Mouse (Mus musculus) heart, embryonic 11.5 days (tissue): ENCODE measurements at regions not wholly inside any gene's neighbourhood (a gene's known extent, or its start where the extent isn't known, plus 50 kb on each side); places are given as distances from the start of the nearest gene placed in this dataset. TPM values are rescaled to one million over a fixed set of nuclear protein-coding genes. Genes with fewer than 3 reads are reported as not detected.

Source experiments
- ATAC-seq: fragments of 200-750 bp; cut with Nextera tagmentation; replicated peaks from 2 replicates; pipeline ENCODE4 v1.8.0; 2017; ENCODE audit warnings: moderate library complexity; ENCODE audit not compliant: insufficient number of reproducible peaks, low FRiP score, low TSS enrichment
- H3K27ac ChIP-seq: fragments of 300-500 bp; sonication (generic); 2 replicates; pipeline ENCODE4 v1.5.1; 2014; ENCODE audit warnings: mild to moderate bottlenecking, low read depth, low read length
- H3K27me3 ChIP-seq: fragments of 300-500 bp; sonication (generic); 2 replicates; pipeline ENCODE4 v1.6.1; 2014; ENCODE audit warnings: mild to moderate bottlenecking, low read length, mixed read lengths; ENCODE audit not compliant: control insufficient read depth, insufficient read depth
- H3K36me3 ChIP-seq: fragments of 300-500 bp; sonication (generic); 2 replicates; pipeline ENCODE4 v1.6.1; 2014; ENCODE audit warnings: mild to moderate bottlenecking, low read length, moderate library complexity, mixed read lengths; ENCODE audit not compliant: control insufficient read depth, insufficient read depth
- H3K4me1 ChIP-seq: fragments of 300-500 bp; sonication (generic); 2 replicates; pipeline ENCODE4 v1.6.1; 2014; ENCODE audit warnings: low read length; ENCODE audit not compliant: control insufficient read depth, insufficient read depth
- H3K4me2 ChIP-seq: fragments of 300-500 bp; sonication (generic); 2 replicates; pipeline ENCODE4 v1.6.1; 2014; ENCODE audit warnings: mild to moderate bottlenecking, moderate library complexity
- H3K4me3 ChIP-seq: fragments of 300-500 bp; sonication (generic); 2 replicates; pipeline ENCODE4 v1.5.1; 2014; ENCODE audit warnings: low read depth, low read length
- H3K9ac ChIP-seq: fragments of 300-500 bp; sonication (generic); 2 replicates; pipeline ENCODE4 v1.6.1; 2014; ENCODE audit warnings: mild to moderate bottlenecking, low read depth, low read length, moderate library complexity
- H3K9me3 ChIP-seq: fragments of 300-500 bp; sonication (generic); replicated peaks from 2 replicates; pipeline ENCODE4 v1.6.1; 2016; ENCODE audit warnings: low read length; ENCODE audit not compliant: control insufficient read depth
- WGBS: fragments of 180-500 bp; shearing (Covaris S2); extraction: QIAGEN DNeasy Blood & Tissue Kit; methylation state at CpG from one replicate; pipeline ENCODE4 v1.1.7; 2014; ENCODE audit not compliant: insufficient replicate concordance; 5-methylcytosine and 5-hydroxymethylcytosine counted together
- microRNA-seq: library from miRNA; unstranded; fragments of <30 nt; microRNA quantifications from one replicate; pipeline ENCODE4, GENCODE M21; 2016; ENCODE audit warnings: borderline number of aligned reads

DNA sequence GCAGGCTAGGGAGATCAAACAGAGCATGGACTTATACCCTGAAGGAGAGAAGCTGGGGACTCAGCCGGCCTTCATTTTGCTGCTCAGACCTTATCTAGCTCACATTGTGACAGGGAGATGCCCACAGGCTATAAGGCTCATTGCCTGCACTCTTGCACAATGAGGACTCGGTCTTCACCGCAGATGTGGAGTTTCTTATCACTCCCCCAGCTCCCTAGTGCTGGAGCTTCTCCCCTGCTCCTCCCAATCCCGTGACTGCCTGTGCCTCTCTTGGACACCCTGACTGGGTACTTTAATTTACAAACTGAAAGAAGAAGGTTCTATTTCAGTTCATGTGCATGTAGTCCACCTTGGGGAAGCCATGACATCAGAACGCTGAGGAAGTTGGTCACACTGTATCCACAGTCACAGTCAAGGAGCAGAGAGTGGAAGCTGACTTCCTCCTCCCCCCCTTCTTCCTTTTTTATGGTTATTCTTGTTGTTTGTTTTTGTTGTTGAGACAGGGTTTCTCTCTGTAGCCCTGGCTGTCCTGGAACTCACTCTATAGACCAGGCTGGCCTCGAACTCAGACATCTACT is 51.3 kb upstream of the Med14 start:
- H3K27me3 ChIP-seq, result no peaks in the 10 kb centered on the region
- no peak overlapping the region for H3K27ac ChIP-seq
- no peak overlapping the region for H3K4me3 ChIP-seq
- no peak overlapping the region for H3K9ac ChIP-seq
- 63% methylated on average over 6 of the region's 6 CpGs for WGBS
- ATAC-seq, result no peak
- H3K4me1 ChIP-seq, result no peaks in the 10 kb centered on the region
- no peaks in the 10 kb centered on the region for H3K9me3 ChIP-seq
- no peak overlapping the region for H3K4me2 ChIP-seq
- no peaks in the 10 kb centered on the region for H3K36me3 ChIP-seq

Small RNAs in the stretch of these regions (microRNA-seq; reads per million reads assigned to microRNA genes)
- gene Gm25063, result not detected
